Mouse (Mus musculus): ENCODE data around the gene Arhgap32.

GRCm38 (mm10) chr9:32138616-32139015 is 22.7 kb downstream of the Arhgap32 start:
- no peak for TF ChIP-seq TBP (conservative IDR thresholded peaks at IDR 0.05; ENCODE audit: low read depth, low read length)
- TF ChIP-seq PAX5 (IDR thresholded peaks at IDR 0.05; ENCODE audit: low read length): no peak
- TF ChIP-seq CTCF (conservative IDR thresholded peaks at IDR 0.05 in 1 of 2, IDR thresholded peaks at IDR 0.05 in 1 of 2; ENCODE audit: low read depth in 2 of 2, low read length in 2 of 2): no peak
- no peak for TF ChIP-seq CHD2 (IDR thresholded peaks at IDR 0.05; ENCODE audit: low read length)
- TF ChIP-seq MEF2A (IDR thresholded peaks at IDR 0.05; ENCODE audit: borderline replicate concordance, low read depth, low read length): no peak
- no peak for TF ChIP-seq POLR2A (IDR thresholded peaks at IDR 0.05; ENCODE audit: low read depth, low read length)
- TF ChIP-seq BHLHE40 (IDR thresholded peaks at IDR 0.05; ENCODE audit: low read depth, low read length): no peak
- TF ChIP-seq NELFE (IDR thresholded peaks at IDR 0.05; ENCODE audit: low read depth, low read length): no peak
- no peak for TF ChIP-seq RAD21 (IDR thresholded peaks at IDR 0.05; ENCODE audit: low read depth, low read length)
- TF ChIP-seq MAX (IDR thresholded peaks at IDR 0.05; ENCODE audit: low read length): no peak
- no peak for TF ChIP-seq SMC3 (IDR thresholded peaks at IDR 0.05; ENCODE audit: low read depth, low read length)
- TF ChIP-seq UBTF (IDR thresholded peaks at IDR 0.05; ENCODE audit: low read depth, low read length): no peak
- TF ChIP-seq EP300 (IDR thresholded peaks at IDR 0.05; ENCODE audit: low read length): no peak
- no peak for TF ChIP-seq SIN3A (IDR thresholded peaks at IDR 0.05; ENCODE audit: low read length)

Data from CH12.LX (cell line).